Mouse (Mus musculus) WW6 (cell line): ENCODE data around the gene Olfr510.

Experiments used
- DNase-seq: peaks from one replicate; pipeline ENCODE4 v3.0.0-alpha.2; 2013; ENCODE audit warnings: low read depth, low spot score

Gene Olfr510

DNA sequence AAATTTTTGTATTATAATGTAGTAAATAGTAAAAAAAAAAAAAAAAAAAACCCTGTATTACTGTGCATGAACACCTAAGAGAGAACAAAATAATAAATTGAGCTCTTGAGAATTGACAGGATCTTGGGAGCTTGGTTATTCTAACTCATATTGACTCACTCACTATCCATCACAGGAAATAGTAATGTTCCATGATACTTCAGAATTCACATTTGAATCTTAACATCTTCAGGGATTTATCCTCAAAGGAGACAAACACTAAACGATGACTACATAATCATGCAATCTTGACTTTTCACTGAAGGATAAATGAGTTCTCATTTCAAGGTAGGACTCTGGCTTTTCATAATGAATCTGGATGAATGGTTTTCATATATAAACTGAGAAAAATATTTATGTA lies at the start of gene Olfr510:
TSS of gene Olfr510 (plus strand) at position 301 of the 400 bp plus-strand sequence.
- DNase-seq: no peak

DNA sequence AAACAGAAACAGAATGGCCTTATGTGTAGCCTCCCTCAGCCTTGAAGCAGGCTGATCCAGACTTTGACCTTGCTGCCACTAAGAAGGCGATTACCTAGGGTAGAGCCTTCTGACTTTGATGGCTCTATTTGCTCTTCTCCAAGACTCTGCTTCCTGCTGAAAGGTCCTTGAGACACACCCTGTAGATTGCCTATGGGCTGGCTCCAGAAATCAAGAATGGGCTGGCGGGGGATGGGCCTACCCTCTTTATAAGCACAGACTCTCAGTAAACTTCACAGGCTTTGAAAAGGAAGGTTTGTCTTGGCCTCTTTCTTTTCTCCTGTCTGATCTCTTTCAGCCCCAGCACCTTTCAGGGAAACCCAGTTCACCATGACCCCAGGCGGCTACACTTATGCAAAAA lies 49.4 kb upstream of the Olfr510 start:
- DNase-seq: peak; percentile 18

DNA sequence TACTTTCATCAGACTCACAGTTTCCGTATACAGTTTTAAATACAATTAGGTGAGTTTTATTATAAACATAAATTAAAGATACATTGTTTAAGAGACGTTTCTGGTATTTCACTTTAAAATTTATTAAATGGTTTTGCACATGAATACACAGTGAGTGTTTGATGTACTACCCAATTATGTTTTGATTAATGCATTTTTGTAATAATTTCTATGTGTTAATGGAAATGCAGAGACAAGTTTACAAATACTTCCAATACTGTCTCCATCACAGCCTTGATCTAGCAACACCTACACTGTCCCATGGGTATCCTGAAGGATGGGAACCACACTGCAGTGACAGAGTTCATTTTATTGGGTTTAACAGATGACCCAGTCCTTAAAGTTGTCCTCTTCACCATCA lies 44.7 kb upstream of the Olfr510 start, which contains the start of gene Olfr507:
TSS of gene Olfr507 (plus strand) at position 301 of the 400 bp plus-strand sequence.
- DNase-seq: no peak

DNA sequence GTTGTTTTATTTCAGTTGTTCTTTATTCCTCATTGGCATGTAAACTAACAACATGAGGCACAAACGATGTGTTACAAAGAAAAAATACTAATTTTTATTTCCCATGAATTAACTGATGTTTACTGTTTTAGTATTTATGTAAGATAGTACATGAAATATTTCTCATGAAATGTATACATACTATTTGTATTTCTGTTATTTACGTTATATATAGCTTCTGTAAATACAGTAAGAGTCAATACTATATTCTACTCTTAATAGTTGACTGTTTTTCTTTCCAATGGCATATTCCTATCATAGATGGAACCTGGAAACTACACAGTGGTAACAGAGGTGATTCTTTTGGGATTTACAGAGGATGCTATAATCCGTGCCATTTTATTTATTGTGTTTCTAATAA lies 36.5 kb upstream of the Olfr510 start, which contains the start of gene Olfr508:
TSS of gene Olfr508 (plus strand) at position 301 of the 400 bp plus-strand sequence.
- no peak for DNase-seq

DNA sequence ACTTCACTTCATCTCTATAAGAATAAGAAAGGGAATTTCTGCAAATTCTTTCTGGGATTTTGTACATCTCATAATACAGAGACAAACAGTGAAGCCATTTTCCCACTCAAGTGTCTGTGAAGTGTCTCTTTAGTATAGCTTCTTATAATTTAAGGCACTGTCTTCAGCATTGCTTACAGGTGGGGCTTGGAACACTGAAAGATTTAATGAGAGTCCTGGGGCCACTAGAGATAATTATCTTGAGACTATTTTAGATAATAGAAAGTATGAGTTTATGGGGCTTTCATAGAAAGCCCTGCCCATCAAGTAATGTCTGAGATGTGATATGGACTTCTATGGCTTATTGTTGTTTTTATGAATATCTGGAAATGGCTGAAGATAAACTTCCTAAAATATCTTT lies 14.4 kb upstream of the Olfr510 start, which contains the start of gene Olfr509:
TSS of gene Olfr509 (minus strand) at position 101 of the 400 bp plus-strand sequence.
- DNase-seq: no peak

DNA sequence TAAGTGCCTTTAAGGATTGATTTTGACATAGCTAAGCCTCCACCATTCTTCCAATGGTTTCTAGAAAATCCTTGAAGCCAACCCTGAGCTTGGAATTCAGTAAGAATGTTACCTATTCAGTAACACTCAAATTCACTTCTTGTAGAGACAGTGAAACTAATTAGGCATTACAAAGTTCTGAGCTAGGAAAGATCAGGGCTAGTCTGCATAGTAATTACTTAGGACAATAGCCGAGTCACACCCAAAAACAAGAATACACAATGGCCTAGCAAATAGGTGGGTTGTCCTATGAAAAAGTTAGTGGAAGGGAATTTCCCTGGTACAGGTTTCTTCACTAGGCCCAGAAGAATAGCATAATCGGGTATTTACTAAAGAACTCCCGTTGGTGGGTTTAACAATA lies 3.8 kb upstream of the Olfr510 start:
- no peak for DNase-seq

DNA sequence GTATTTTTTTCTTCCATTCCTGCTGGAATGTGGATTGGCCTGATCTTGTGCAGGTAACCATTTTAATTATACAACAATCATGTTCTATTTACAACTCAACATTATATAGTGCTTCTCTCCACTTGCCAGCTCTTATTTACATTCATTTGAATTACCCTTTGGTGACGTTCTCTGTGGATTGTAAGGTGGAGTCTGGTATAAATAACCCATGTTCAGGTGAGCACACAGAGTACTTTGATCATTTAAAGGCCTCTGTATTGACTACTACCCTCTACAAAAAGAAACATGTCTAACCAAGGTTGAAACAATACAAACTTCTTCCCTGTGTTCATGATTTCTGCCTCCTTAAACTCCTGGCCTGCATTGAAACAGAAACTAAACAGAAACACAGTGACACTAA lies 4.8 kb downstream of the Olfr510 start:
- no peak for DNase-seq

DNA sequence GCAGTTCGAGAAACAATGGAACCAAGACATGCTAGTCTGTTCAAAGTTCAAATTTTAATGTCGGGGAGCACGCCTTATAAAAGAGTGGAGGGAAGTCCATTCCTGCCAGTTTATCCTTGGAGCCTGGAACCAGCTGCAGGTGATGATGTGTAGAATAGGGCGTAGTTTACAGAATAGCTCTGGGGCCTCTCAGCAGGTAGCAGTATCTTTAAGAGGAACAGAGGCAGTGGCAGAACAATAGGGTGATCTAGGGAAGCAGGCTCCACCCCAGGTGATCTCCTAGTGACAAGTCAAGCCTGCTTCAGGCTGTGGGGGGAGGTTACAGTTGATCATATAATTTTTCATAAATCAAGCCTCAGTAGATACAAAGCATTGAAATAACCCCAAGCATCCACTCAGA lies 12.7 kb downstream of the Olfr510 start:
- no peak for DNase-seq

DNA sequence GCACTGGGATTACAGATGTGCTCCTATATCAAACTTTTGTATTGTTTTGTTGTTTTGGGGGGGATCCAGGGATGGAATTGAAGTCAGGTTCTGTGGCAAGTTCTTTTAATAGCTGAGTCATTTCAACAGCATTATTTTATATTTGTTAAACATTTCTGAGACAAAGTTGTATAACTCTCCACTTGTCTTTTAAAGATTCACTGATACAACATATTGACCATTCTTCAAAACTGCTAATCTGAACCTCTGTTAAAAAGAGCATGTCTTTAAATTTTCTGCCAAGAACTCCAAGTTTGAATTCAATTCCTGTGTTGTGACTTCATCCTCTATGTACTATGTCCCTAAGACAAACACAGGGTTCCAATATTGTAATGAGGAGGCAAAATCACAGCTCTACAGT lies 46.8 kb downstream of the Olfr510 start, which contains the start of gene Olfr512:
TSS of gene Olfr512 (plus strand) at position 301 of the 400 bp plus-strand sequence.
- DNase-seq: no peak
